Mouse (Mus musculus) embryonic fibroblast, embryonic 13.5 days (primary cell): ENCODE results near the gene Rab11a.
"Not testable (repeated sequence)": the region's sequence is repeated elsewhere in the genome, so short reads cannot be mapped to it uniquely, and the experiment has no call there.

Source experiments
- CTCF ChIP-seq: IDR thresholded peaks from 2 replicates; pipeline ENCODE4 v1.5.1; 2011; ENCODE audit warnings: mild to moderate bottlenecking, control low read depth, low read length, moderate library complexity, borderline replicate concordance; ENCODE audit not compliant: insufficient read depth
- POLR2A ChIP-seq: IDR thresholded peaks from 2 replicates; pipeline ENCODE4 v1.6.1; 2011; ENCODE audit warnings: low read depth, mild to moderate bottlenecking, control low read depth, low read length, moderate library complexity

DNA sequence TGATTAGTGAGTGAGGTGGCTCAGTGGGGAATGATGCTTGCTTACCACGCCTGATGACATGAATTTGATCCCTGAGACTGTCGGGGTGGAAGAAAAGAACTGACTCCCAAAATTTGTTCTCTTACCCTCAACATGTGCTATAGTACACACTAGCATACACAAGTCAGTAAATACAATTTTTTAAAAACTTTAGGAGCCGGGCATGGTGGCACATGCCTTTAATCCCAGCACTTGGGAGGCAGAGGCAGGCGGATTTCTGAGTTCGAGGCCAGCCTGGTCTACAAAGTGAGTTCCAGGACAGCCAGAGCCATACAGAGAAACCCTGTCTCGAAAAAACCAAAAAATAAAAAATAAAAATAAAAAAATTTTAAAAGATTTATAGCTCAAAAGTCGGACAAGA lies 2.6 kb downstream of the Rab11a start:
- not testable (repeated sequence) for TF ChIP-seq CTCF, POLR2A
